Mouse (Mus musculus): ENCODE results near the gene Avpi1. TPM values are rescaled to one million over a fixed set of nuclear protein-coding genes. Genes with fewer than 3 reads are reported as not detected.
A peak's percentile ranks its signal among the peaks of the same experiment; 100 is the strongest.

Avpi1 gene
- polyA plus RNA-seq, 1 experiment from 2014 or later, result 51.0 TPM

GRCm38 (mm10) chr19:42144541-42145167 lies 15.8 kb upstream of the Avpi1 start:
- Histone ChIP-seq H3K27ac (replicated peaks) (0 out of 2 replicates have a peak overlapping the region, but pooled peaks have one; percentile 14), H3K36me3 (no peaks in the 10 kb centered on the region), H3K9ac (no peak overlapping the region), H3K4me3 (replicated peaks) (no peak overlapping the region), H3K4me2 (replicated peaks) (0 out of 2 replicates have a peak overlapping the region, but pooled peaks have one; percentile 1), H3K27me3 (no peaks in the 10 kb centered on the region), H3K9me3 (replicated peaks) (no peaks in the 10 kb centered on the region), H3K4me1 (peaks cover 31% of the 10 kb centered on the region)
- no peak for ATAC-seq (ENCODE audit: insufficient number of reproducible peaks, low FRiP score, low TSS enrichment, low read depth)
- 25% methylated on average over 8 of the region's 8 CpGs for WGBS

GRCm38 (mm10) chr19:42144067-42144466 lies 15.2 kb upstream of the Avpi1 start:
- 54% methylated on average over 6 of the region's 6 CpGs for WGBS
- H3K27ac ChIP-seq (replicated peaks), result 0 out of 2 replicates have a peak overlapping the region, but pooled peaks have one; percentile 14
- H3K9ac ChIP-seq, result no peak overlapping the region
- peaks cover 27% of the 10 kb centered on the region for H3K4me1 ChIP-seq
- H3K4me2 ChIP-seq (replicated peaks), result 0 out of 2 replicates have a peak overlapping the region, but pooled peaks have one; percentile 1
- no peak for ATAC-seq (ENCODE audit: insufficient number of reproducible peaks, low FRiP score, low TSS enrichment, low read depth)
- H3K4me3 ChIP-seq (replicated peaks), result no peak overlapping the region
- H3K36me3 ChIP-seq, result no peaks in the 10 kb centered on the region
- H3K9me3 ChIP-seq (replicated peaks), result no peaks in the 10 kb centered on the region
- H3K27me3 ChIP-seq, result no peaks in the 10 kb centered on the region

DNA sequence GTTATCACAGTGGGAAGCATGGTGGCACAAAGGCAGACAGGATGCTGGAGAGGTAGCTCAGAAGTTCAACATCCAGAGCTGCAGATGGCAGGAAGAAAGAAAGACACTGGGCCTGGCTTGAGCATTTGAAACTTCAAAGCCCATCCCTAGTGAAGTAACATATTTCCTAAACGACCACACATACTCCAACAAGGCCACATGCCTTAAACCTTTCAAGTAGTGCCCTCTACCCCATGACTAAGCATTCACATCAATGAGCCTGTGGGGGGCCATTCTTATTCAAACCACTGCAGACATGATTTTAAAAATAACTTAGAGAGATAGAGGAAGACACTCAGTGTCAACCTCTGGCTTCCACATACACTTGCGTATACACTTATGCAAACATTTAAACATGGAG lies 13.9 kb upstream of the Avpi1 start:
- H3K9ac ChIP-seq, result no peak overlapping the region
- H3K4me3 ChIP-seq (replicated peaks), result no peak overlapping the region
- H3K4me2 ChIP-seq (replicated peaks), result no peak overlapping the region
- peaks cover 17% of the 10 kb centered on the region for H3K4me1 ChIP-seq
- 70% methylated on average over 2 of the region's 2 CpGs for WGBS
- H3K27me3 ChIP-seq, result no peaks in the 10 kb centered on the region
- ATAC-seq (ENCODE audit: insufficient number of reproducible peaks, low FRiP score, low TSS enrichment, low read depth), result no peak
- no peak overlapping the region for H3K27ac ChIP-seq (replicated peaks)
- no peaks in the 10 kb centered on the region for H3K36me3 ChIP-seq
- no peaks in the 10 kb centered on the region for H3K9me3 ChIP-seq (replicated peaks)

GRCm38 (mm10) chr19:42141998-42142397 lies 13.1 kb upstream of the Avpi1 start:
- H3K4me2 ChIP-seq (replicated peaks), result no peak overlapping the region
- H3K4me3 ChIP-seq (replicated peaks), result no peak overlapping the region
- ATAC-seq (ENCODE audit: insufficient number of reproducible peaks, low FRiP score, low TSS enrichment, low read depth), result no peak
- 80% methylated on average over 3 of the region's 3 CpGs for WGBS
- no peaks in the 10 kb centered on the region for H3K36me3 ChIP-seq
- H3K9ac ChIP-seq, result no peak overlapping the region
- no peaks in the 10 kb centered on the region for H3K27me3 ChIP-seq
- H3K9me3 ChIP-seq (replicated peaks), result no peaks in the 10 kb centered on the region
- peaks cover 15% of the 10 kb centered on the region for H3K4me1 ChIP-seq
- no peak overlapping the region for H3K27ac ChIP-seq (replicated peaks)

GRCm38 (mm10) chr19:42139724-42140517 lies 11.1 kb upstream of the Avpi1 start:
- Histone ChIP-seq H3K27ac (replicated peaks) (no peak overlapping the region), H3K9ac (no peak overlapping the region), H3K27me3 (no peaks in the 10 kb centered on the region), H3K36me3 (no peaks in the 10 kb centered on the region), H3K4me1 (peaks cover 9% of the 10 kb centered on the region), H3K9me3 (replicated peaks) (no peaks in the 10 kb centered on the region), H3K4me3 (replicated peaks) (no peak overlapping the region), H3K4me2 (replicated peaks) (no peak overlapping the region)
- 54% methylated on average over 5 of the region's 5 CpGs for WGBS
- ATAC-seq (ENCODE audit: insufficient number of reproducible peaks, low FRiP score, low TSS enrichment, low read depth), result no peak

GRCm38 (mm10) chr19:42138517-42139285 lies 9.8 kb upstream of the Avpi1 start:
- Histone ChIP-seq H3K27ac (replicated peaks) (no peak overlapping the region), H3K4me2 (replicated peaks) (no peak overlapping the region), H3K27me3 (no peaks in the 10 kb centered on the region), H3K9me3 (replicated peaks) (no peaks in the 10 kb centered on the region), H3K4me1 (0 out of 2 replicates have a peak, but pooled peaks cover 3% of the 10 kb centered on the region), H3K36me3 (no peaks in the 10 kb centered on the region), H3K9ac (no peak overlapping the region), H3K4me3 (replicated peaks) (no peak overlapping the region)
- 80% methylated on average over 15 of the region's 15 CpGs for WGBS
- no peak for ATAC-seq (ENCODE audit: insufficient number of reproducible peaks, low FRiP score, low TSS enrichment, low read depth)

- Histone ChIP-seq H3K9ac (no peak overlapping the region), H3K4me1 (peaks cover 6% of the 10 kb centered on the region; the same call in 1 of the 2 replicates), H3K27ac (replicated peaks) (no peak overlapping the region), H3K36me3 (no peaks in the 10 kb centered on the region), H3K4me3 (replicated peaks) (no peak overlapping the region), H3K27me3 (no peaks in the 10 kb centered on the region), H3K9me3 (replicated peaks) (no peaks in the 10 kb centered on the region), H3K4me2 (replicated peaks) (no peak overlapping the region)
- 93% methylated on average over 4 of the region's 4 CpGs for WGBS
- ATAC-seq (ENCODE audit: insufficient number of reproducible peaks, low FRiP score, low TSS enrichment, low read depth), result no peak
These were observed 8.4 kb upstream of the Avpi1 start for GRCm38 (mm10) chr19:42137167-42137672.

DNA sequence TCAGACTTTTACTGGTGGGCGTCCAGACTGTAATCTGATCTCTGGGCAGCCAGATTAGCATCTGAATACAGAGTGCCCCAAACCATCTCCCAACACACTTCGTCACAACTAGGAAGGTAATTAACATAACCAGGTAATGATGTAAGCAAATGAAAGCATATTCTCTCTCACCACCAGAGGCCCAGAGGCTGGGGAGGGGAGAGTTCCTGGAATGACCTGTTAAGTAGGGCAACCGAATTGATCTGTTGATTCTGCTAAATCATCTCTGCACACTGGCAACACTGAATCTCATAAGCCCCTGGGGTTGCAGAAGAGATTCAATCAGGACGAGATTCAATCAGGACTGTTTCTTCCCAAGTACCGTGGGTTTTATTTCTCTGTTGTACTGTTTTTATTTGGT lies 7.3 kb upstream of the Avpi1 start:
- no peak for ATAC-seq (ENCODE audit: insufficient number of reproducible peaks, low FRiP score, low TSS enrichment, low read depth)
- Histone ChIP-seq H3K9ac (no peak overlapping the region), H3K36me3 (no peaks in the 10 kb centered on the region), H3K27me3 (no peaks in the 10 kb centered on the region), H3K4me1 (peaks cover 13% of the 10 kb centered on the region), H3K9me3 (replicated peaks) (no peaks in the 10 kb centered on the region), H3K4me3 (replicated peaks) (no peak overlapping the region), H3K4me2 (replicated peaks) (no peak overlapping the region), H3K27ac (replicated peaks) (no peak overlapping the region)
- 30% methylated on average over 5 of the region's 5 CpGs for WGBS

- Histone ChIP-seq H3K36me3 (no peaks in the 10 kb centered on the region), H3K27me3 (no peaks in the 10 kb centered on the region), H3K9ac (no peak overlapping the region), H3K27ac (replicated peaks) (no peak overlapping the region), H3K9me3 (replicated peaks) (no peaks in the 10 kb centered on the region), H3K4me1 (peaks cover 23% of the 10 kb centered on the region), H3K4me2 (replicated peaks) (no peak overlapping the region), H3K4me3 (replicated peaks) (no peak overlapping the region)
- ATAC-seq (ENCODE audit: insufficient number of reproducible peaks, low FRiP score, low TSS enrichment, low read depth), result no peak
These were observed 6.2 kb upstream of the Avpi1 start for GRCm38 (mm10) chr19:42135070-42135469.

- Histone ChIP-seq H3K36me3 (no peaks in the 10 kb centered on the region), H3K9ac (no peak overlapping the region), H3K9me3 (replicated peaks) (no peaks in the 10 kb centered on the region), H3K4me1 (peaks cover 52% of the 10 kb centered on the region), H3K4me2 (replicated peaks) (no peak overlapping the region), H3K27me3 (no peaks in the 10 kb centered on the region), H3K27ac (replicated peaks) (peak overlapping the region; percentile 95), H3K4me3 (replicated peaks) (no peak overlapping the region)
- WGBS, result 35% methylated on average over 5 of the region's 5 CpGs
- ATAC-seq (ENCODE audit: insufficient number of reproducible peaks, low FRiP score, low TSS enrichment, low read depth), result no peak
These were observed 2.2 kb upstream of the Avpi1 start for GRCm38 (mm10) chr19:42131101-42131500.

- H3K9ac ChIP-seq, result no peak overlapping the region; the same call in 1 of the 2 replicates
- H3K27me3 ChIP-seq, result no peaks in the 10 kb centered on the region
- no peak overlapping the region for H3K4me3 ChIP-seq (replicated peaks)
- no peak for ATAC-seq (ENCODE audit: insufficient number of reproducible peaks, low FRiP score, low TSS enrichment, low read depth)
- H3K4me2 ChIP-seq (replicated peaks), result no peak overlapping the region
- 61% methylated on average over 3 of the region's 3 CpGs for WGBS
- peak overlapping the region; percentile 95 for H3K27ac ChIP-seq (replicated peaks)
- no peaks in the 10 kb centered on the region for H3K9me3 ChIP-seq (replicated peaks)
- peaks cover 52% of the 10 kb centered on the region for H3K4me1 ChIP-seq
- H3K36me3 ChIP-seq, result 0 out of 2 replicates have a peak, but pooled peaks cover under 1% of the 10 kb centered on the region
These were observed 1.4 kb upstream of the Avpi1 start for GRCm38 (mm10) chr19:42130294-42130606.

Data from embryonic facial prominence, embryonic 15.5 days (tissue).